Mouse (Mus musculus) gastrocnemius, adult 2 months (tissue): ENCODE measurements around the gene Rell1. TPM values are rescaled to one million over a fixed set of nuclear protein-coding genes. Genes with fewer than 3 reads are reported as not detected.
"Not testable (repeated sequence)": the region's sequence is repeated elsewhere in the genome, so short reads cannot be mapped to it uniquely, and the experiment has no call there.

Experiments used
- DNase-seq: peaks from one replicate; pipeline ENCODE4 v3.0.0; 2022
- H3K27ac ChIP-seq: fragments of 200-600 bp; 2 replicates; pipeline ENCODE4 v1.8.1; 2022; ENCODE audit warnings: mild to moderate bottlenecking
- H3K4me3 ChIP-seq: fragments of 200-600 bp; 2 replicates; pipeline ENCODE4 v1.8.1; 2022; ENCODE audit warnings: mild to moderate bottlenecking, moderate library complexity
- CTCF ChIP-seq: fragments of 200-600 bp; IDR thresholded peaks from 2 replicates; pipeline ENCODE4 v1.8.1; 2022; ENCODE audit warnings: antibody characterized with exemption, mild to moderate bottlenecking, moderate library complexity
- intact Hi-C: fragments of 180-260 bp; cut with DNase I; formaldehyde crosslinking; loops from one replicate; pipeline ENCODE4 v1.15.1; 2025
- total RNA-seq, 2 experiments: library from RNA; stranded (reverse); gene quantifications; 2 replicates each; pipeline ENCODE4 v1.2.3; 2021

The Rell1 gene
- total RNA-seq, 2 experiments from 2014 or later: 8.0 to 12.5 TPM

GRCm38 (mm10) chr5:63910171-63910960 lies 58.3 kb downstream of the Rell1 start:
- Histone ChIP-seq H3K4me3 (no peak overlapping the region), H3K27ac (no peak overlapping the region)
- TF ChIP-seq CTCF: no peak
- no peak for DNase-seq
- intact Hi-C loops: no loop called here

DNA sequence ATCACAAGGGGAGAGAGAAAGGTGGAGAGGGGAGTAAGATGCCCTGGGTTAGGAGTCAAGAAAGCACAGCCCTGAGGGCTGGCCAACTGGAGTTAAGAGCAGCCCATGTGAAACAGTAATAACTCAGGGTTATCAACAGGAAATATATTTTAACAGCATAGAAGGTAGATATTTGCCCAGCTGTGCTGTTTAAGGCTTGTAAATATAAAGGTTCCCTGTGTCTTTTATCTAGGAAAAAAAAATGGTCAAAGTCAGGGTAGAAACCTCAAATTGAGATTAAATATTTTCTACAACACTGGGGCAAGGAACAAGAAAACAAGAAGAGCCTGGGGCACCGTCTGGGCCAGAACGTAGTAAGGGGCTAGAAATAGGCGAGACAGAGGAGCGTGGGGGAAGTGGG lies 61.2 kb downstream of the Rell1 start:
- no peak overlapping the region for H3K4me3 ChIP-seq
- no peak overlapping the region for H3K27ac ChIP-seq
- TF ChIP-seq CTCF: no peak
- no peak for DNase-seq
- intact Hi-C loops: loop anchor here (2.0 to 10.0 kb wide), 2 partner anchors 61 to 377 kb away; partner anchors contain the start of gene Rell1

DNA sequence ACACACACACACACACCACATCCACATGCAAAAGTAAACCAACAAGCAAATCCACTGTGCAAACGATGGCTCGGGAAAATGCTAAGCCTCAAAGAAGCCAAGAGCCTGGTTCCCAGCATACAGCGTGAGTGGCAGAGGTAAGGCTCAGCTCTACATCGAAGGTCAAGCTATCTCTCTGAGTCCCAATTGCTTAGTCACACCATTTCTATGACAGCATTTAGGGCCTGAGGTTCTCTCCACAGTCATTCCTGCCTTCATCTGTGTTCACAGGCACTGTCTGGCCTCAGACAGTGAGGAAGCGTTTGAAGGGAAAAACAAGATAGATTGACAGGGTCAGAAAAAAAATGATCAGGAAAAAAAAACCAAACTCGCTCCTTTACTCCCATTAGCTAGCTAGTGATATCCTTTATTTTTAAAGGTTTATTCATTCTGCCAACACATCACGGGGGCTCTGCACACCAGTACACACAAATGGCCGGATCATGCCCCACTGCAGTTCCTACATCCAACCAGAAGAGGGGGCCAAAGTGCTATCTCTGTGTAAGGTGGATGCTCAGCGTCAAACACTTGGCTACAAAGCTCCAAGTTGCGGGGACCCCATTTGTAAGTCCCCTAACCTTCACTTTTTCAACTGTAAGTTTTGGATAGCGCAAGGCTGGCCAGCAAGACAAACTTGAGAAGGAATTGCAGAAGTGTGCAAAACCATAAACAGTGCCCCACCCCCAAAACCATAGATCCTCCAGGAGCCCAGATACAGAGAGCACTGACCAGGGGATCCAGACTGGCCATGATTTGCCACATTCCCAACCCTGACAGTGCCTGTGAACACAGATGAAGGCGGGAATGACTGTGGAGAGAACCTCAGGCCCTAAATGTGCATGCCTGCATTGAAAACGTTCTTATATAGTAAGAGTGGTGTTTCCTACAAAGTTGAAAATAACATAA lies 62.3 kb downstream of the Rell1 start:
- intact Hi-C loops: loop anchor here (1.0 to 10.0 kb wide), 3 partner anchors 62 to 378 kb away; partner anchors contain the start of gene Rell1

GRCm38 (mm10) chr5:63903329-63903728 lies 65.4 kb downstream of the Rell1 start:
- H3K27ac ChIP-seq: no peak overlapping the region
- no peak overlapping the region for H3K4me3 ChIP-seq
- intact Hi-C loops: loop anchor here (10.0 kb wide), 1 partner anchor 381 kb away; no protein-coding TSS in a partner anchor
- DNase-seq: no peak
- TF ChIP-seq CTCF: no peak

More for the DNA sequence above, 62.3 kb downstream of the Rell1 start:
- Histone ChIP-seq H3K27ac (no peak overlapping the region), H3K4me3 (no peak overlapping the region)
- peak; percentile 100 for TF ChIP-seq CTCF
- DNase-seq: peak; percentile 81

- no peak for DNase-seq
- intact Hi-C loops: no loop called here
- Histone ChIP-seq H3K4me3 (no peak overlapping the region), H3K27ac (no peak overlapping the region)
- no peak for TF ChIP-seq CTCF
These were observed 70.9 kb downstream of the Rell1 start for GRCm38 (mm10) chr5:63897820-63898110.

GRCm38 (mm10) chr5:63897001-63897819 lies 71.5 kb downstream of the Rell1 start:
- H3K27ac ChIP-seq, H3K4me3 ChIP-seq, DNase-seq, intact Hi-C loops: not testable (repeated sequence)

DNA sequence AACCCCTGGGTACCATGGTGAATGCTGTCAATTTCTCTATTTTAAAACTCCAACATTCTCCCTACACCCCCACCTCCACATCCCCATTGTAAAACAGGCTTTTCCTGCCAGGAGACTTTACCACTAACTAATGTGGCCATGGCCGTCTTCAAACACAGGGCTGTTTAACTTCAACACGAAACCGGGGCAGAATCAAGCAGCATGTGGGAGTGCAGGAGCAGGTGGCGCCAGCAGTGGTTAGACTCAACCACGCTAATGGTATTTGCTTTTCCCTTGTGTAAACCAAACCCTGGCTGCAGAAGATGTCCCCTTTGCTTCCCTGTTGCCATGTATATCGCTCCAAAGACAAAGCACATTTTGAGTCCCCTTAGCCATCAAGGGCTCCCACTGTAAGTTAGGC lies 76.8 kb downstream of the Rell1 start:
- TF ChIP-seq CTCF: no peak
- intact Hi-C loops: no loop called here
- no peak overlapping the region for H3K4me3 ChIP-seq
- H3K27ac ChIP-seq: no peak overlapping the region
- no peak for DNase-seq

DNA sequence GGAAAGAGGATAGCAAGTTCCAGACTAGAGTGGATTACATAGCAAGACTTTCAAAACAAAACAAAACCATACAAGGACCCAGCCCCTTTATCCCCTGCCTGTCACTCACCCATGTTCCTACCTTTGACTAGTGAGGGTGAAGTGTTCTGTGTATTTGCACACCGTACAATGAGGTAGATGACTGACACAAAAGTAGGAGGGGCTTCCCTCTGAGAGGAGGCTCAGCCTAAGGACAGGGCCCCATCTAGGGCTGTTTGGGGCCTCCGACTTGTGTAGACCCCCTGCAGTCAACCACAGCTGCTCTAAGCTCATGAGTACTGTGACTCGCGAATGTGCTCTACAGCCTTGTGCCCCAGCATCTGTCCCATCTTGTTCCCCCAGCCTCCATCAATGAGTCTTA lies 77.5 kb downstream of the Rell1 start:
- no peak for DNase-seq
- intact Hi-C loops: no loop called here
- no peak overlapping the region for H3K27ac ChIP-seq
- TF ChIP-seq CTCF: no peak
- H3K4me3 ChIP-seq: no peak overlapping the region

DNA sequence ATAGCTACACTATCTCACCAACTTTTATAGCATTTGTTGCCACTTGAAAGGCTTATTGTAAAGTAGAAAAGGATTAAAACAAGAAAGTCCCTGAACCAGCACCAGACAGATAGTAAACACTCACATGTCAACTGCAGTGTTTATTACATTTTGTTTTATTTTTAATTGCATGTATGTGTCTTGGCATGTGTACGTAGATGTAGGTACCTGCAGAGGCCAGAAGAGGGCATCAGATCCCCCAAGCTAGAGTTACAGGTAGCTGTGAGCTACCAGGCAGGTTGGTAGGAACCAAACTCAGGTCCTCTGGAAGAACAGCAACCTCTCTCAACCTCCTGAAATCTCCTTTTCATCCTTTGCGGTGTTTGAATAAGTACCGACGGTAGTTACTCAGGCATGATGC lies 81.6 kb downstream of the Rell1 start:
- Histone ChIP-seq H3K27ac (no peak overlapping the region), H3K4me3 (no peak overlapping the region)
- DNase-seq: no peak
- TF ChIP-seq CTCF: no peak; the same call in 1 of the 2 replicates
- intact Hi-C loops: no loop called here

DNA sequence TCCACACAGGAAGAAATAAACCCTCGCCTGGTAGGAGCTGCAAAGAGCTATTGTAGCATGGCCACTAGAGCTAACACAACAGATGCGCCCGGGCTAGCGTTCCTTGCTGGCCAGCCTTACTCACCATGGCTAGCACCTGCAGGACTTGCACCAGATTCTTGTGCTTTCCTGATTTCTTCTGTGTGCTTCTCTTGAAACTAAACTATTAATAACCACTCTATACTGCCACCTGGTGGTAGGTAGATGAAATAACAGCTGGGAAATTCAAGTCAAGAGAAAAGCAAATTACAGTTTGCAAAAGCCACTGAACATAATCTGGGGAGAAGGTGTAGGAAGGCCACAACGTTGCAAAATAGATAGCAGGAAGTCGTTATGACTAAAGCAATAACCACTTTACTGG lies 82.0 kb downstream of the Rell1 start:
- no peak overlapping the region for H3K4me3 ChIP-seq
- intact Hi-C loops: loop anchor here (1.0 kb wide), 1 partner anchor 75 kb away; no protein-coding TSS in a partner anchor
- peak; percentile 76 for TF ChIP-seq CTCF
- H3K27ac ChIP-seq: no peak overlapping the region
- DNase-seq: no peak

DNA sequence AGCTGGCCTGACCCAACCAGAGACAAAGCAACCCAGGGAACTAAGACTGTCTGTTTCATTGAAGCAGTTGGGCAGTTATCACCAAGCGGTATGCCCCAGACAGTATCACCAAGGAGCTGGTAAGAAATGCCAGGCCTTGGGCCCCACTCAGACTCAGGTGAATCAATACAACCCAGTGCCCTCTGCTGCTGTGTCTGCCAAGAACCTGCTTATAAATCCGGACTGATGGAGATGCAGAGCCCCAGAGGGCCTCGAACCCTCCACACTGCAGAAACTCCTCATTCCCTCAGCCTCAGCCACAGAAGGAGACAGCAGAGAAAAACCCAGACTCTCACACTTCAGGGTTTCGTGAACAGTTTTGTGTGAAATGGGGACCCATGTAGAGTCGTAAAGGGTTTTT lies 82.4 kb downstream of the Rell1 start:
- intact Hi-C loops: loop anchor here (1.0 kb wide), 1 partner anchor 75 kb away; no protein-coding TSS in a partner anchor
- DNase-seq: no peak
- Histone ChIP-seq H3K4me3 (no peak overlapping the region), H3K27ac (no peak overlapping the region)
- no peak for TF ChIP-seq CTCF

- TF ChIP-seq CTCF: no peak
- DNase-seq: no peak
- intact Hi-C loops: no loop called here
These were observed 89.7 kb downstream of the Rell1 start for GRCm38 (mm10) chr5:63879026-63879425.

More at GRCm38 (mm10) chr5:63879026-63879425, 89.7 kb downstream of the Rell1 start:
- Histone ChIP-seq H3K27ac (no peak overlapping the region), H3K4me3 (no peak overlapping the region)
